Mouse (Mus musculus) intestine, postnatal 0 days (tissue): ENCODE measurements around the gene 2700097O09Rik. TPM values are rescaled to one million over a fixed set of nuclear protein-coding genes. Genes with fewer than 3 reads are reported as not detected.

Experiments
- ATAC-seq: fragments of 200-750 bp; cut with Nextera tagmentation; 2 replicates; pipeline ENCODE4 v1.8.0; 2017; ENCODE audit warnings: mild to moderate bottlenecking, moderate TSS enrichment, moderate library complexity
- H3K27ac ChIP-seq: fragments of 300-500 bp; sonication (generic); 2 replicates; pipeline ENCODE4 v1.5.1; 2014; ENCODE audit warnings: mild to moderate bottlenecking, low read depth, low read length, moderate library complexity
- H3K27me3 ChIP-seq: fragments of 300-500 bp; sonication (generic); replicated peaks from 2 replicates; pipeline ENCODE4 v1.6.1; 2014; ENCODE audit warnings: low read length, mixed read lengths; ENCODE audit not compliant: control insufficient read depth, insufficient read depth
- H3K36me3 ChIP-seq: fragments of 300-500 bp; sonication (generic); 2 replicates; pipeline ENCODE4 v1.6.1; 2014; ENCODE audit warnings: mild to moderate bottlenecking, moderate library complexity; ENCODE audit not compliant: control insufficient read depth, insufficient read depth
- H3K4me1 ChIP-seq: fragments of 300-500 bp; sonication (generic); replicated peaks from 2 replicates; pipeline ENCODE4 v1.6.1; 2014; ENCODE audit warnings: antibody characterized with exemption, low read length, mixed read lengths; ENCODE audit not compliant: control insufficient read depth, insufficient read depth
- H3K4me2 ChIP-seq: fragments of 300-500 bp; sonication (generic); replicated peaks from 2 replicates; pipeline ENCODE4 v1.6.1; 2014; ENCODE audit warnings: low read depth, mild to moderate bottlenecking, moderate library complexity
- H3K4me3 ChIP-seq: fragments of 300-500 bp; sonication (generic); 2 replicates; pipeline ENCODE4 v1.5.1; 2014; ENCODE audit warnings: low read depth, low read length
- H3K9ac ChIP-seq: fragments of 300-500 bp; sonication (generic); 2 replicates; pipeline ENCODE4 v1.6.1; 2014; ENCODE audit warnings: mild to moderate bottlenecking, low read depth, low read length
- H3K9me3 ChIP-seq: fragments of 300-500 bp; sonication (generic); 2 replicates; pipeline ENCODE4 v1.6.1; 2016; ENCODE audit warnings: mixed run types; ENCODE audit not compliant: control insufficient read depth
- CTCF ChIP-seq: sonication (generic); IDR thresholded peaks from 2 replicates; pipeline ENCODE4 v1.5.1; 2016; ENCODE audit warnings: low read depth, mild to moderate bottlenecking, control low read depth, antibody characterized with exemption, moderate library complexity
- WGBS: fragments of 180-500 bp; shearing (Covaris S2); extraction: QIAGEN DNeasy Blood & Tissue Kit; methylation state at CpG from one replicate; pipeline ENCODE4 v1.1.7; 2014; 5-methylcytosine and 5-hydroxymethylcytosine counted together
- polyA plus RNA-seq: library from polyadenylated mRNA; unstranded; fragments of >200 nt; fragmentation: Nextera tagmentation; extraction: Ambion mirVana; gene quantifications from 2 replicates; pipeline ENCODE4 v1.2.1, GENCODE M21; 2015

Gene 2700097O09Rik
- polyA plus RNA-seq, 1 experiment from 2014 or later = 10.1 TPM

GRCm38 (mm10) chr12:55060212-55060898 lies 19.6 kb downstream of the 2700097O09Rik start:
- Histone ChIP-seq H3K4me1 (no peaks in the 10 kb centered on the region), H3K36me3 (peaks cover 9% of the 10 kb centered on the region), H3K27ac (no peak overlapping the region; the same call in 1 of the 2 replicates), H3K9ac (no peak overlapping the region), H3K4me2 (no peak overlapping the region), H3K4me3 (no peak overlapping the region), H3K27me3 (no peaks in the 10 kb centered on the region), H3K9me3 (no peaks in the 10 kb centered on the region)
- 58% methylated on average over 6 of the region's 6 CpGs for WGBS
- no peak for ATAC-seq
- TF ChIP-seq CTCF = no peak

DNA sequence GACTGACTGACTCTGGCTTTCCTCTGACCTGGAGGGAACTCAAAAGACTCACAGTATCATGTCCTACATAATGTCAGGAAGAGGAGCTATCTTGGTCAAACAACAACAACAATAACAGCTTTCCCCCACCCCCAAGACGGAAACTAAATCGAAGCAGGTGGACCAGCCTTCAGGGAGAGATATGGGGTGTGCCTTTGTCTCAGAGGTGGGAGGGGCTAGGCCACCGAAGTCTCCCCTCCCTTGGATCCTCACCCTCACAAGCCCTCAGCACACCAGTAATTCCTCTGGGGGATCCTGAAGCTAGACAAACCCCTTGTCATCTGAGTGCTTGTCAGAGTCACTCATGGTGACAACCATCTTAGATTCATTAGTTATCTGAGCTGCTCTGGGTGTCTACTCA lies 20.1 kb downstream of the 2700097O09Rik start:
- Histone ChIP-seq H3K4me1 (no peaks in the 10 kb centered on the region), H3K9me3 (no peaks in the 10 kb centered on the region), H3K4me3 (no peak overlapping the region), H3K27me3 (no peaks in the 10 kb centered on the region), H3K36me3 (peaks cover 9% of the 10 kb centered on the region), H3K9ac (no peak overlapping the region), H3K27ac (no peak overlapping the region), H3K4me2 (no peak overlapping the region)
- TF ChIP-seq CTCF = no peak
- WGBS = 49% methylated on average over 3 of the region's 3 CpGs
- ATAC-seq = no peak

DNA sequence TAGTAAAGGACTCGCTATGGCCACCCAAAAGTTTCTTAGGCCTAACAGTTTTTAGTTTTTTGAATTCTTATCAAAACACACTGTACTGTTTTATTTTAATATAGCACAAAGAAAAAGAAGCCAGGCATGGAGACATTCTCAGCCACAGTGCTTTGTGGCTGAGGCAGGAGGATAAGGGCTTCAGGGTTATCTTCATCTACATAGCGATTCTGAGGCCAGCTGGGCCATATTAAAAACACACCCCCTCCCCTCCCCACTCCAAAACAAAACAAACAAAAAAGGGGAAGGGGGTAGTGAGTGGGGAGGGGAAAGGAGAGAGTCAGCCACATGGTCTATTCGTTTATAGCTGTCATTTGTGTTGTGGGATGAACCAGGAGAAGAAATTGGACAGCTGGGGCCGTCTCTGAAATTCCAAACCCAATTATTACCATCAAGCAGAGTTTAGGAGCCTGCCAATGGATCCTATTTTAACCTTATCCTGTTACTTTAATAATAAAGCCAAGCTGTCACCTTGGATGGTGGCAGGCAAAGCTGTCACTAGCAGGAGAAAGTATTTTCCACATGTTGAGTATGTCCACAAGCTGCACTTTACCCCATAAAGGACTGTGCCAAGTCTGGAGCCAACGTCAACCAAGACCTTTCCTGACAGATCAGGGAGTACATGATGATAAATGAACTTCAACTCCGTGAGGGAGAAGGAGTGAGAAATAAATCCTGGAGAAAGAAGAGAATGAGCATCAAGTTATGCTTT lies 20.9 kb downstream of the 2700097O09Rik start:
- Histone ChIP-seq H3K36me3 (peaks cover 9% of the 10 kb centered on the region), H3K4me3 (no peak overlapping the region), H3K27me3 (no peaks in the 10 kb centered on the region), H3K9ac (no peak overlapping the region), H3K4me2 (no peak overlapping the region), H3K4me1 (no peaks in the 10 kb centered on the region), H3K9me3 (no peaks in the 10 kb centered on the region), H3K27ac (no peak overlapping the region)
- ATAC-seq = no peak
- TF ChIP-seq CTCF = no peak
- 65% methylated on average over 6 of the region's 6 CpGs for WGBS

DNA sequence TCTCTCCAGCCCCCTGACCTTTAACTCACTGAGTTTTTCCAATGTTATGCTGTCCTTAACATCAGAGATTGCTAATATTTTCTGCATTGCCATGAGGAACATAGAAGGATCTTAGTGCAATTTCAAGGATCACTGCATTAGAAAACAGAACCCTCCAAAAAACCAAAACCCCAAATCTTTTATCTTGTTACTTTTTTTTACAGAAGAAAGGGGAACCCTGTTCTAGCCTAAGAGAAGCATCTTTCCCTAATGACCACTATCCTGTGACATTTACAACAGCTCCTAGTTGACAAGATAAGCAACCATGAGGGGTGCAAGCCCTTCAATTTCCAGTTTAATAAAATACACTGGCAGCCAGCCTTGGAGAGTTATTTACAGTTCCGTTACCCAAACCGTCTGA lies 23.2 kb downstream of the 2700097O09Rik start:
- no peak for ATAC-seq
- no peak for TF ChIP-seq CTCF
- 62% methylated on average over 2 of the region's 2 CpGs for WGBS

DNA sequence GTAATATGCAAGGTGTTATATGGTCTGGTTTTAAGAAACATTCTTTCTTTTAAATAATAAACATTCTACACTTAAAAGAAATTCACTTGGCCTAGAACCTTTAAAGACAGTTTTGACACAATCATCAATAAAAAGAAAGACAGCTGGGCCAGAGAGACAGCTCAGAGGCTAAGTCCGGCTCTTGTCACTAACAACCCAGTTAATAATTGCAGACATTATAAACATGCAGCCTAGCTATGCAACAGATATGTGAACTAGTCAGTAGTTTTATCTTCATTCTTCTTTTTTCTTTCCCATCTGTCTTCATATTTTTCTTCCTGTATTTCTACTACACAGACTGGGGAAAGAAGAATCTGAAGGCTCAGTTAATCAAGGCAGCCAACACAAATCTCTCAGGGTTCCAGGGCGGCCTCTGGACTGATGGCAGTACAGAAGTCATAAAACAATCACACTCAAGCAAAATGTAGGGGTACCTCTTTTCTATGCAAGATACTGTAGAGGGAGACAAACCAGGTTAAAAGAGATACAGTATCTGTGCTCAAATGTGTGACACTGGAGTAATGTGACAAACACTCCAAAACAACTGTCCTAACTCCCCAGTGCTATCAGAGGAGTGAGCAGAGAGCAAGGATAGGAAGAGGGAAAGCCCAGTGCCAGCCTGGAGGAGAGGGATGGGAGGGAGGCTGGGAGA lies 25.2 kb downstream of the 2700097O09Rik start:
- no peak overlapping the region for H3K9ac ChIP-seq
- ATAC-seq = peak; percentile 10; the same call in 1 of the 2 replicates
- no peak overlapping the region for H3K4me3 ChIP-seq
- H3K4me2 ChIP-seq = no peak overlapping the region
- H3K27ac ChIP-seq = no peak overlapping the region
- 28% methylated on average over 2 of the region's 2 CpGs for WGBS
- TF ChIP-seq CTCF = 0 out of 2 replicates have a peak, but pooled peaks have one; percentile 24
- H3K36me3 ChIP-seq = peaks cover 12% of the 10 kb centered on the region
- H3K4me1 ChIP-seq = no peaks in the 10 kb centered on the region
- no peaks in the 10 kb centered on the region for H3K9me3 ChIP-seq
- no peaks in the 10 kb centered on the region for H3K27me3 ChIP-seq

More for the DNA sequence above, 23.2 kb downstream of the 2700097O09Rik start:
- H3K9ac ChIP-seq = no peak overlapping the region
- H3K9me3 ChIP-seq = no peaks in the 10 kb centered on the region
- H3K36me3 ChIP-seq = peaks cover 9% of the 10 kb centered on the region
- H3K27me3 ChIP-seq = no peaks in the 10 kb centered on the region
- H3K27ac ChIP-seq = no peak overlapping the region
- no peaks in the 10 kb centered on the region for H3K4me1 ChIP-seq
- no peak overlapping the region for H3K4me3 ChIP-seq
- no peak overlapping the region for H3K4me2 ChIP-seq

DNA sequence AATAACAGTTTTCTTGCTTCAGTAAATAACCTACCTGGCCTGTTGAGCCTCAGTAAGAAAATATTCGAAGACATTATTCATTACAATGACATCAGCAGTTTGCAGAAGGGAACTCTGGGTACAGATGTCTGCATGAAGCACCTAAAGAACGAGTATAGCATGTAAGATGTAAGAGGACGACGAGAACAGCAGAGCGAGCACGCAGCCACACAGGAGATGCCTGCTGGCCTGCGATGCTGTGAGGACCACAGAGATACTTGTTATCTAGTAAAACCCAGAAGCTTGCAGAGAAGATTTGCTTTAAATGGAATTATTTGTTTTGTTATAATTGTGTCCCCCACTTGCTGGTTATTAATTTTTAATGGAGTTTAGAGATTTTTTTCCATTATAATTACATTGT lies 26.6 kb downstream of the 2700097O09Rik start:
- no peaks in the 10 kb centered on the region for H3K4me1 ChIP-seq
- no peaks in the 10 kb centered on the region for H3K27me3 ChIP-seq
- TF ChIP-seq CTCF = no peak
- H3K4me3 ChIP-seq = no peak overlapping the region
- ATAC-seq = no peak
- H3K4me2 ChIP-seq = no peak overlapping the region
- H3K36me3 ChIP-seq = peaks cover 3% of the 10 kb centered on the region
- H3K27ac ChIP-seq = no peak overlapping the region
- no peaks in the 10 kb centered on the region for H3K9me3 ChIP-seq
- WGBS = 94% methylated on average over 7 of the region's 7 CpGs
- H3K9ac ChIP-seq = no peak overlapping the region
